Mouse (Mus musculus) testis, adult 2 months (tissue): ENCODE results near the gene Mybl2.

ENCODE experiments used
- CTCF ChIP-seq: fragments of 200-500 bp; IDR thresholded peaks from 2 replicates; pipeline ENCODE4 v1.5.1; 2012; ENCODE audit warnings: low read depth, mild to moderate bottlenecking, inconsistent platforms, low read length, moderate library complexity; ENCODE audit not compliant: control insufficient read depth, insufficient read depth, insufficient replicate concordance
- POLR2A ChIP-seq: fragments of 200-500 bp; IDR thresholded peaks from 2 replicates; pipeline ENCODE4 v1.6.1; 2012; ENCODE audit warnings: low read depth, mild to moderate bottlenecking, inconsistent platforms, low read length, moderate library complexity; ENCODE audit not compliant: control insufficient read depth

- TF ChIP-seq POLR2A (no peak), CTCF (no peak)
Observed at GRCm38 (mm10) chr2:163032622-163033021, 21.9 kb upstream of the Mybl2 start.
